Mouse (Mus musculus) midbrain, embryonic 16.5 days (tissue): Measurements from ENCODE around the gene Ifit3b. TPM values are rescaled to one million over a fixed set of nuclear protein-coding genes. Genes with fewer than 3 reads are reported as not detected.
"Not testable (repeated sequence)": the region's sequence is repeated elsewhere in the genome, so short reads cannot be mapped to it uniquely, and the experiment has no call there.

Experiments
- ATAC-seq: fragments of 200-750 bp; cut with Nextera tagmentation; 2 replicates; pipeline ENCODE4 v1.8.0; 2017; ENCODE audit warnings: moderate TSS enrichment
- H3K27ac ChIP-seq: fragments of 300-500 bp; sonication (generic); 2 replicates; pipeline ENCODE4 v1.5.1; 2014; ENCODE audit warnings: mild to moderate bottlenecking, low read length, mixed read lengths
- H3K27me3 ChIP-seq: fragments of 300-500 bp; sonication (generic); 2 replicates; pipeline ENCODE4 v1.6.1; 2014; ENCODE audit warnings: low read depth, low read length, mixed read lengths; ENCODE audit not compliant: control insufficient read depth, insufficient read depth
- H3K36me3 ChIP-seq: fragments of 300-500 bp; sonication (generic); 2 replicates; pipeline ENCODE4 v1.6.1; 2014; ENCODE audit warnings: mild to moderate bottlenecking, low read length, moderate library complexity, mixed read lengths; ENCODE audit not compliant: control insufficient read depth, insufficient read depth
- H3K4me1 ChIP-seq: fragments of 300-500 bp; sonication (generic); 2 replicates; pipeline ENCODE4 v1.6.1; 2014; ENCODE audit warnings: mild to moderate bottlenecking, low read length, mixed read lengths; ENCODE audit not compliant: control insufficient read depth, insufficient read depth
- H3K4me2 ChIP-seq: fragments of 300-500 bp; sonication (generic); 2 replicates; pipeline ENCODE4 v1.6.1; 2014; ENCODE audit warnings: mild to moderate bottlenecking, low read length, mixed read lengths
- H3K4me3 ChIP-seq: fragments of 300-500 bp; sonication (generic); 2 replicates; pipeline ENCODE4 v1.5.1; 2014; ENCODE audit warnings: low read depth, mild to moderate bottlenecking, low read length, moderate library complexity, mixed read lengths
- H3K9ac ChIP-seq: fragments of 300-500 bp; sonication (generic); 2 replicates; pipeline ENCODE4 v1.6.1; 2014; ENCODE audit warnings: low read depth, low read length, mixed read lengths
- H3K9me3 ChIP-seq: fragments of 300-500 bp; sonication (generic); replicated peaks from 2 replicates; pipeline ENCODE4 v1.6.1; 2014; ENCODE audit warnings: mild to moderate bottlenecking, low read length, mixed read lengths; ENCODE audit not compliant: control insufficient read depth, poor library complexity, severe bottlenecking
- WGBS: fragments of 180-500 bp; shearing (Covaris S2); extraction: QIAGEN DNeasy Blood & Tissue Kit; methylation state at CpG from one replicate; pipeline ENCODE4 v1.1.7; 2014; 5-methylcytosine and 5-hydroxymethylcytosine counted together
- polyA plus RNA-seq: library from polyadenylated mRNA; unstranded; fragments of >200 nt; fragmentation: Nextera tagmentation; extraction: Ambion mirVana; gene quantifications from 2 replicates; pipeline ENCODE4 v1.2.1, GENCODE M21; 2015

Gene Ifit3b
- polyA plus RNA-seq, 1 experiment from 2014 or later: 0.20 TPM

DNA sequence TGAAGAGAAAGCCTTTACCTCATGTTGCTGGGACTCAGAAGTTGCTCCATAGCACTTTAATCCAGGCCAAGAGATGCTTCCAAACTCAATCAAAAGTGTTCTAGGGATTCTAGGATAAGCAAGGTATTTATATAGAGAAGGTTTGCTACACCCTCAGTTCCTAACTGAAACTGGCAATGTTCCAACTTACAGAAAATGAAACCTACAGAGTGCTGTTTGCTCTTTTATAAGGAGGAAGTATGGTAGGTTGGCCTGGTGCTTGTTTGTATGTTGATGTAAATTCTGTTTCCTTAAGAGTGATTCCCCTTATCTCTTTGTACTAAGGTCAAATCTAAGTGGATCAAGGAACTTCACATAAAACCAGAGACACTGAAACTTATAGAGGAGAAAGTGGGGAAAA lies 8.5 kb upstream of the Ifit3b start:
- H3K9ac ChIP-seq, H3K36me3 ChIP-seq, ATAC-seq, H3K4me3 ChIP-seq, H3K27ac ChIP-seq, H3K4me1 ChIP-seq, H3K27me3 ChIP-seq, H3K4me2 ChIP-seq, H3K9me3 ChIP-seq: not testable (repeated sequence)

GRCm38 (mm10) chr19:34601888-34602287 lies 5.9 kb upstream of the Ifit3b start, which contains the start of gene Ifit1bl1:
Gene Ifit1bl1 (minus strand): TSS chr19:34601956.
- not testable (repeated sequence) for H3K27me3 ChIP-seq, H3K9me3 ChIP-seq, H3K4me2 ChIP-seq, H3K4me1 ChIP-seq, H3K27ac ChIP-seq, H3K36me3 ChIP-seq, H3K9ac ChIP-seq, ATAC-seq, H3K4me3 ChIP-seq
- WGBS: 46% methylated on average over 1 of the region's 1 CpGs

- Histone ChIP-seq H3K4me3 (no peak overlapping the region), H3K36me3 (no peaks in the 10 kb centered on the region), H3K4me1 (no peaks in the 10 kb centered on the region), H3K4me2 (no peak overlapping the region), H3K27ac (no peak overlapping the region), H3K9ac (no peak overlapping the region), H3K9me3 (no peaks in the 10 kb centered on the region), H3K27me3 (no peaks in the 10 kb centered on the region)
- no peak for ATAC-seq
- 91% methylated on average over 3 of the region's 3 CpGs for WGBS
Observed at GRCm38 (mm10) chr19:34605472-34605871, 2.3 kb upstream of the Ifit3b start.

GRCm38 (mm10) chr19:34610118-34610517 lies 2.3 kb downstream of the Ifit3b start:
- not testable (repeated sequence) for H3K27ac ChIP-seq, H3K4me2 ChIP-seq, H3K4me3 ChIP-seq, H3K4me1 ChIP-seq, H3K9me3 ChIP-seq, H3K9ac ChIP-seq, ATAC-seq, H3K36me3 ChIP-seq, H3K27me3 ChIP-seq
- 77% methylated on average over 3 of the region's 3 CpGs for WGBS

DNA sequence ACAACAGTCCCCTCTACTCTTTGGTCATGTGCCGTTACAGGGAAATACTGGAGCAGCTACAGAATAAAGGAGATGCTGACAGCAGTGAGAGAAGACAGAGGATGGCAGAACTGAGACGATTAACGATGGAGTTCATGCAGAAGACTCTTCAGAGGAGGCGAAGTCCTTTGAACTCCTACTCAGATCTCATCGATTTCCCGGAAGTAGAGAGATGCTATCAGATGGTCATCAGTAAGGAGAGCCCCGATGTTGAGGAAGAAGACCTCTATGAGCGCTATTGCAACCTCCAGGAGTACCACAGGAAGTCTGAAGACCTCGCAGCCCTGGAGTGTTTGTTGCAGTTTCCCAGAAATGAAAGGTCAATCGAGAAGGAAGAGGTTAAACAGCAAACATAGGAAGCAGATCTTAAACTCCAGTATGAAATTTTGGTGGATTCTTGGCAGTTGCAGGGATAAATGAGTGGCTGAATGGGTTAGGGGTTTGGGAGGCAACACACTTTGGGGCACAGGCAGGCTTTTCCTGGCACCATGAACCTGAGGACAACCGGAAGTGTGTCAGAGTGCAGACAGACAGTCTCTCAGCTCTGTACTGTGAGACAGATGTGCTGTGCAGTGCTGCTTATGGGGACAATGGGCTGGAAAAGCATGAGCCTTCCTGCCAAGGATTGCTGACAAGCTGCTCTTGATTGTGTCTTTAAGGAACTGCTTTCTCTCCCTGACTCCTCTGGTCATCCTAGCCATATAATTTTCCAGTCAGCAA lies 4.7 kb downstream of the Ifit3b start:
- not testable (repeated sequence) for H3K4me3 ChIP-seq, H3K9ac ChIP-seq, ATAC-seq, H3K27me3 ChIP-seq, H3K9me3 ChIP-seq, H3K36me3 ChIP-seq, H3K27ac ChIP-seq, H3K4me2 ChIP-seq, H3K4me1 ChIP-seq
- 88% methylated on average over 5 of the region's 11 CpGs for WGBS

DNA sequence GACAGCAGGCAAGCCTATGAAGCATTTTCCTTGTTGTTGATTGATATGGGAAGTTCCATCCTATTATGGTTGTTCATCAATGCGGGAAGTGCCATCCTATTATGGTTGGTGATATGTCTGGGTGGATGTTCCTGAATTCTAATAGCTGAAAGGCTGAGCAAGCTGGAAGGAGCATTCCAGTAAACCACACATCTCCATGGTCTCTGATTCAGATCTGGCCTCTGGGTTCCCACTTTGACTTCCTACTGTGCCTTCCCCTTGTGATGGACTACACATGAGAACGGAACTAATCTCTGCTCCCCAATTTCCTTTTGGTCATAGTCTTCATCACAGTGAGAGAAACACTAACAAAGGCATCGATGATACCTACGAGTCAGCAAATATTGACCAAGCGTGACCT lies 13.1 kb downstream of the Ifit3b start:
- Histone ChIP-seq H3K36me3 (no peaks in the 10 kb centered on the region), H3K4me2 (no peak overlapping the region), H3K9ac (no peak overlapping the region), H3K27ac (no peak overlapping the region), H3K4me1 (no peaks in the 10 kb centered on the region), H3K9me3 (no peaks in the 10 kb centered on the region), H3K27me3 (no peaks in the 10 kb centered on the region), H3K4me3 (no peak overlapping the region)
- ATAC-seq: no peak
- 95% methylated on average over 5 of the region's 5 CpGs for WGBS

DNA sequence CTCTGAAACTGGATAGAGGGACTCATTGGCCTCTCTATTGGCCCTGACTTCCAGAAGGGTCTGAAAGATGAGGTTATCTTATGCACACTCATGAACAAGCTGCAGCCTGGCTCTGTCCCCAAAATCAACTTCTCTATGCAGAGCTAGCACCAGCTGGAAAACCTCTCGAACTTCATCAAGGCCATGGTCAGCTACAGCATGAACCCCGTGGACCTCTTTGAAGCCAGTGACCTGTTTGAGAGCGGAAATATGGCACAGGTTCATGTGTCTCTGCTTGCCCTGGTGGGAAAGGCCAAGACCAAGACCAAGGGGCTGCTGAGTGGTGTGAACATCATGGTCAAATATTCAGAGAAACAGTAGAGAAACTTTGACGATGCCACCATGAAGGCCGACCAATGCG lies 16.0 kb downstream of the Ifit3b start:
- Histone ChIP-seq H3K36me3 (no peaks in the 10 kb centered on the region), H3K4me2 (no peak overlapping the region), H3K4me3 (no peak overlapping the region), H3K4me1 (no peaks in the 10 kb centered on the region), H3K9me3 (no peaks in the 10 kb centered on the region), H3K9ac (no peak overlapping the region), H3K27ac (no peak overlapping the region), H3K27me3 (no peaks in the 10 kb centered on the region)
- ATAC-seq: no peak
- 96% methylated on average over 6 of the region's 6 CpGs for WGBS

GRCm38 (mm10) chr19:34624663-34625062 lies 16.9 kb downstream of the Ifit3b start:
- H3K4me1 ChIP-seq: no peaks in the 10 kb centered on the region
- H3K27ac ChIP-seq: no peak overlapping the region
- H3K4me3 ChIP-seq: no peak overlapping the region
- WGBS: 86% methylated on average over 4 of the region's 4 CpGs
- no peak for ATAC-seq
- H3K27me3 ChIP-seq: no peaks in the 10 kb centered on the region
- H3K36me3 ChIP-seq: no peaks in the 10 kb centered on the region
- H3K9ac ChIP-seq: no peak overlapping the region
- H3K9me3 ChIP-seq: no peaks in the 10 kb centered on the region
- H3K4me2 ChIP-seq: no peak overlapping the region

DNA sequence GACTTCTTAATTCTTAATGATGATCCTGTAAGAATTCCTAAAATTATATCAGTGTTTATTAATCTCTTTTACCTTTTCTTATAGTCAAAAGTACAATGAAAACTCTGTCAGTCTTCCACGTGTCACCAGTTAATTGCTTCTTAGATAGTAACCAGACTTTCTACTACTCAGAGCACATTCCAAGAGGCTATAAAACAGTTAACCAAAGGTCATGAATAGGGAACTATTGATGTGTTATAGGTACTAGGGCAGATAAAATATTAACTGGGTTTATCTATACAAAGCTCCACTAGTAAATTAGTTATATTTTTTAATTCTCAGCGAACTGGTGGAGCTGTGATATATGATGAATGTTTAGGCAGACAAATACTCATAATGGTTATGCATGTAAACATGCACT lies 19.7 kb downstream of the Ifit3b start:
- H3K27me3 ChIP-seq: no peaks in the 10 kb centered on the region
- no peaks in the 10 kb centered on the region for H3K4me1 ChIP-seq
- ATAC-seq: no peak
- no peak overlapping the region for H3K4me2 ChIP-seq
- no peaks in the 10 kb centered on the region for H3K9me3 ChIP-seq
- no peak overlapping the region for H3K9ac ChIP-seq
- no peak overlapping the region for H3K27ac ChIP-seq
- H3K36me3 ChIP-seq: no peaks in the 10 kb centered on the region
- no peak overlapping the region for H3K4me3 ChIP-seq
- WGBS: 90% methylated on average over 2 of the region's 2 CpGs
